Mouse (Mus musculus): Measurements from ENCODE around the gene Kcnq2. TPM values are rescaled to one million over a fixed set of nuclear protein-coding genes. Genes with fewer than 3 reads are reported as not detected.

Kcnq2 gene
- polyA plus RNA-seq, 1 experiment from 2014 or later, result not detected

DNA sequence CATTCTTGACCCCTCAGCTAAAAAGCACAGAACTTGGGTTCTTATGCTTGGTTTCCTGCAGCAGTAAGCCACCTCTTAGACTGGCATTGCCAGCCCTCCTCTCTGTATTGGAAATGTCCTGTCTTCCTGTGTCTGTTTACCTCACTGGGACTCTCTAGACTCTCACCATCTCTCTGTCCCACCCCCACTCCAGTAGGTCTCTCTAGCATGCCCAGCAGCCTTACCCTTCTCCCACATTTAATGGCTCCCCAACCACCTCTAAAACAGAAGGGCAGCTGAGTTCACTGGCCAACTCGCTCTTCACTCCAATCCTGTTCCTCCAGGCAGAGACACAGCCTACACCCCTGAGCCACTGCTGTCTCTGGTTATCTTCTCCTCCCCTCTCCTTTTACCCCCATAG lies 33.5 kb downstream of the Kcnq2 start:
- Histone ChIP-seq H3K27ac (no peak overlapping the region), H3K79me2 (ENCODE audit: inconsistent target) (no peaks in the 10 kb centered on the region), H3K4me3 (ENCODE audit: inconsistent target) (no peak overlapping the region), H3K36me3 (ENCODE audit: inconsistent target) (no peaks in the 10 kb centered on the region)
- 86% methylated on average over 1 of the region's 1 CpGs for WGBS (ENCODE audit: missing documents)

DNA sequence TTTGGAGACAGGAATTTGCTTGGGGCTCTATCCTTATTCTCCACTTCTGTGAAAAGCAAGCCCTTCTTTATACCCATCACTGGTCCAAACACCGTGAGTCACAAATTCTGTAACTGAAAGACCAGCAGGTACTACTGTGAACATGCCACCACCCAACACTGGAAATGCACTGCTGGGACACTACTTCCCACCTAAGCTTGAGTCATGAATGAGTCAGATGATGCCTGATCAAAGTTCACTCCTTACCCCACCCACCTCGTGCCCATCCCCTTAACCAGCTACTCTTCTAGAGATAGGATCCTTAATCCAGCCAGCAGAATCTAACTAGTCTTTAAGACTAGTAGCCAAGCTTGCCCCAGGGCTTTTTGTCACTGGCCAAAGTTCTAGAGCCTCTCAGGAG lies 35.0 kb downstream of the Kcnq2 start:
- no peaks in the 10 kb centered on the region for H3K36me3 ChIP-seq (ENCODE audit: inconsistent target)
- no peak overlapping the region for H3K27ac ChIP-seq
- no peak overlapping the region for H3K4me3 ChIP-seq (ENCODE audit: inconsistent target)
- 92% methylated on average over 2 of the region's 2 CpGs for WGBS (ENCODE audit: missing documents)
- H3K79me2 ChIP-seq (ENCODE audit: inconsistent target), result no peaks in the 10 kb centered on the region

DNA sequence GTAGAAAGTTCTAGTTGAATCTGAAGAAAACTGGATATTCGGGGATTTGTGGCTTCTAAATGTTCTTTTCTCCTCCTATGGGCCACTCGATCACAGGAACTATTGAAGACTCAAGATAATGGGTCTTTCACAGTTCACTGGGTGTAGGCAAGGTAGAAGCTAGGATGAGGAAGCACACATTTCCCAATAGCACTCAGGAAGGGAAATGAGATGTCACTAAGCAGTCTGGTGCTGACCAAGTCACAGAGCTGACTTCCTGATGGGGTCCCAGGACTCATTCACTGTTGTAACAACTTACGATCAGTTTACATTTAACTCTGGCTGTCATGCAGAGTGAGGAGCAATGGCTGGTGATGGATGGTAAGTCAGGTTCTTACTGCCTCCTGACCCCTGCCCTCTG lies 45.0 kb downstream of the Kcnq2 start:
- WGBS (ENCODE audit: missing documents), result 42% methylated on average over 3 of the region's 3 CpGs

GRCm38 (mm10) chr2:181084997-181085396 lies 50.1 kb downstream of the Kcnq2 start:
- Histone ChIP-seq H3K36me3 (ENCODE audit: inconsistent target) (no peaks in the 10 kb centered on the region), H3K4me3 (ENCODE audit: inconsistent target) (no peak overlapping the region), H3K27ac (no peak overlapping the region), H3K79me2 (ENCODE audit: inconsistent target) (no peaks in the 10 kb centered on the region)
- 82% methylated on average over 7 of the region's 8 CpGs for WGBS (ENCODE audit: missing documents)

More for the DNA sequence above, 45.0 kb downstream of the Kcnq2 start:
- H3K79me2 ChIP-seq (ENCODE audit: inconsistent target), result no peaks in the 10 kb centered on the region
- no peak overlapping the region for H3K27ac ChIP-seq
- H3K4me3 ChIP-seq (ENCODE audit: inconsistent target), result no peak overlapping the region
- H3K36me3 ChIP-seq (ENCODE audit: inconsistent target), result no peaks in the 10 kb centered on the region

GRCm38 (mm10) chr2:181083945-181084344 lies 51.2 kb downstream of the Kcnq2 start:
- H3K79me2 ChIP-seq (ENCODE audit: inconsistent target), result no peaks in the 10 kb centered on the region
- H3K27ac ChIP-seq, result no peak overlapping the region
- H3K4me3 ChIP-seq (ENCODE audit: inconsistent target), result no peak overlapping the region
- no peaks in the 10 kb centered on the region for H3K36me3 ChIP-seq (ENCODE audit: inconsistent target)
- 40% methylated on average over 4 of the region's 4 CpGs for WGBS (ENCODE audit: missing documents)

- Histone ChIP-seq H3K36me3 (ENCODE audit: inconsistent target) (no peaks in the 10 kb centered on the region), H3K27ac (no peak overlapping the region), H3K4me3 (ENCODE audit: inconsistent target) (no peak overlapping the region), H3K79me2 (ENCODE audit: inconsistent target) (no peaks in the 10 kb centered on the region)
- WGBS (ENCODE audit: missing documents), result 55% methylated on average over 5 of the region's 5 CpGs
Measured at GRCm38 (mm10) chr2:181080886-181081285, 54.2 kb downstream of the Kcnq2 start.

- H3K36me3 ChIP-seq (ENCODE audit: inconsistent target), result no peaks in the 10 kb centered on the region
- H3K27ac ChIP-seq, result no peak overlapping the region
- WGBS (ENCODE audit: missing documents), result 88% methylated on average over 2 of the region's 2 CpGs
- H3K79me2 ChIP-seq (ENCODE audit: inconsistent target), result no peaks in the 10 kb centered on the region
- H3K4me3 ChIP-seq (ENCODE audit: inconsistent target), result no peak overlapping the region
Measured at GRCm38 (mm10) chr2:181079518-181079917, 55.6 kb downstream of the Kcnq2 start.

GRCm38 (mm10) chr2:181078908-181079307 lies 56.2 kb downstream of the Kcnq2 start:
- H3K27ac ChIP-seq, result no peak overlapping the region
- H3K36me3 ChIP-seq (ENCODE audit: inconsistent target), result no peaks in the 10 kb centered on the region
- no peaks in the 10 kb centered on the region for H3K79me2 ChIP-seq (ENCODE audit: inconsistent target)
- WGBS (ENCODE audit: missing documents), result 91% methylated on average over 2 of the region's 2 CpGs
- H3K4me3 ChIP-seq (ENCODE audit: inconsistent target), result no peak overlapping the region

DNA sequence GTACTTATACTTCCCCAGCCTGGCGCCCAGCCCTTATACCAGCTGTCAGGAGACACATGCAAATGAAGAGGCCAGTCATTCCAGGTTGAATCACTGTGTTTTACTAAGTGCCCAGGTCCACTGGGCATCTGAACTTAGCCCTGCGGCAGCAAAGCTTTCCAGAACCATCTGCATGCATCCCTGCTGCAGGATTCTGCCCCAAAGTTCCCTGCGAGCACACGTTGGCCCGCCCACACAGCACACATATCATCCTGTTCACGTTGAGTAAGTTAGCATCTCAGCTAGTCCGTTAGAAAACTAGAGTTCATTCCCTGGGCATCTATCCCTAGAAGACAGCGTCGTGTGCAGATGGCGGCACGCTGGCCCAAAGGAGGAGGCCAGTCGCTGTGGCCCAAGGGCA lies 59.6 kb downstream of the Kcnq2 start:
- no peaks in the 10 kb centered on the region for H3K79me2 ChIP-seq (ENCODE audit: inconsistent target)
- WGBS (ENCODE audit: missing documents), result 90% methylated on average over 11 of the region's 12 CpGs
- H3K36me3 ChIP-seq (ENCODE audit: inconsistent target), result no peaks in the 10 kb centered on the region
- H3K4me3 ChIP-seq (ENCODE audit: inconsistent target), result no peak overlapping the region
- H3K27ac ChIP-seq, result no peak overlapping the region

GRCm38 (mm10) chr2:181072403-181072714 lies 62.7 kb downstream of the Kcnq2 start:
- 0% methylated on average over 1 of the region's 1 CpGs for WGBS (ENCODE audit: missing documents)
- Histone ChIP-seq H3K4me3 (ENCODE audit: inconsistent target) (no peak overlapping the region), H3K27ac (no peak overlapping the region), H3K36me3 (ENCODE audit: inconsistent target) (no peaks in the 10 kb centered on the region), H3K79me2 (ENCODE audit: inconsistent target) (no peaks in the 10 kb centered on the region)

DNA sequence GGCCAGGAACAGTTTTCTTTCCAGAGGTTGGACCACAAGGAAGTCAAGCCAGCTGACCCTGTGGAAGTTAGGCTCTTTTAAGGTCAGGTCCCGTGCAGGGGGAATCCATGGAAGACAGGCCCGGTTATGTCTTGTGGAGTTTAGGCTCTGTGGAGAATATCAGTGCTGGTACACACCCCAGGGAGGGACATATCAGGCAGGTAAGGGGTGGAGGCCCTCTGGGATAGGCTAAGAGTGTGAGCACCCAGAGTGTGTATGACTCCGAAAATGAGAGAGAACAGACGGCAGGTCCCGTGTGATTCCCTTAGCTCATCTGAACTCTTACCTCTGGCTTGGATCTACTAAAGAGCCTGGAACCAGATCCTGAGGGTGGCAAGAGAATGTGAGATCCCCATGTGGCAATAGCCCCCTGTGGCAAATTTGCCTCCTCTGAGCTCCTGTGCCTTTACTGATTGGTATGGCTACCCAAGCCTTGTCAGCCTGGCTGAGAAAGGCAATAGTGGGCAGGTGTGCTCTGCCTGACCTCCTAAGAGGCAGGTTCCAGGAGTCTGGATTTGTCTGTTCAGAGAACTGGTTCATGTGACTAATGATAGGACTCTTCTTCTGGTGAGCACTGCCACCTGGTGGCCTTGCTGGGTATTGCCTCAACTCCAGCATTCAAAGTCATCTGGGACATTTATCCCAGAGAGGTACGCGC lies 63.2 kb downstream of the Kcnq2 start:
- Histone ChIP-seq H3K36me3 (ENCODE audit: inconsistent target) (no peaks in the 10 kb centered on the region), H3K27ac (no peak overlapping the region), H3K4me3 (ENCODE audit: inconsistent target) (no peak overlapping the region), H3K79me2 (ENCODE audit: inconsistent target) (no peaks in the 10 kb centered on the region)
- 61% methylated on average over 7 of the region's 7 CpGs for WGBS (ENCODE audit: missing documents)

DNA sequence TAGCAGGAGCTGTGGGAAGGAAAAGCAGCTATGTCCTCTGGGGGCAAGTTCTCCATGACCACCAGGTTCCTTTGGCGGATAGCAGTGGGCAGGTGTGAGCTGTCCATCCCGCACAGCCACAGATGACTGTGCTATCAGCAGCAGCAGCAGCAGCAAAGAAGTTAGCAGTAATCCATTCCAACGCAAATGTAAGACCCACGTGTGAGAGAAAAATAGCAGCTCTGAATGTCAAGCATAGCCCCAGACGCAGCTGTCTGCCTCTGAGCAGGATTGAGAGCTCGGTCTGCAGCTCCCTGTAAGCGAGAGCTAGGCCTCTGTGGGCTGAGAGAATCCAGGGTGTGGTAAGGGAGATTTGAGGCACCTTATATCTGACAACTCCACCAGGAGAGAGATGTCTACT lies 65.0 kb downstream of the Kcnq2 start:
- no peak overlapping the region for H3K4me3 ChIP-seq (ENCODE audit: inconsistent target)
- no peaks in the 10 kb centered on the region for H3K79me2 ChIP-seq (ENCODE audit: inconsistent target)
- H3K36me3 ChIP-seq (ENCODE audit: inconsistent target), result no peaks in the 10 kb centered on the region
- H3K27ac ChIP-seq, result no peak overlapping the region
- 73% methylated on average over 7 of the region's 7 CpGs for WGBS (ENCODE audit: missing documents)

DNA sequence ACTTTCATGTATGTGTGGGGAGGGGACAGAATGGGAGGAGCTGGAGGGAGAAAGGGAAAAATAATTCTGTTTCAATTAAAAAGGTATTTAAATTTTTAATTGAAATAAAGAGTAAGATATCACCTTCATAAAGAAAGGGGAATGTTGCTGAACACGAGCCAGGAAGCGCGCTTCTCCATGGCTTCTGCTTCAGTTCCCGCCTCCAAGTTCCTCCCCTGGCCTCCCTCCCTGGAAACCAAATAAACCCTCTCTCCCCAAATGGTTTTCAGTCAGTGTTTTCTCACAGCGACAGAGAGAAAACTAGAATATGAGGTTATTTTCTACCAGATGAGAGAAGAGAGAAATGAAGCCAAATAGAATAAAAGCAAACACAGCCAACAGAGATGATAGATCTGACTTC lies 66.6 kb downstream of the Kcnq2 start:
- H3K79me2 ChIP-seq (ENCODE audit: inconsistent target), result no peaks in the 10 kb centered on the region
- no peak overlapping the region for H3K4me3 ChIP-seq (ENCODE audit: inconsistent target)
- H3K27ac ChIP-seq, result no peak overlapping the region
- no peaks in the 10 kb centered on the region for H3K36me3 ChIP-seq (ENCODE audit: inconsistent target)
- 71% methylated on average over 3 of the region's 5 CpGs for WGBS (ENCODE audit: missing documents)

DNA sequence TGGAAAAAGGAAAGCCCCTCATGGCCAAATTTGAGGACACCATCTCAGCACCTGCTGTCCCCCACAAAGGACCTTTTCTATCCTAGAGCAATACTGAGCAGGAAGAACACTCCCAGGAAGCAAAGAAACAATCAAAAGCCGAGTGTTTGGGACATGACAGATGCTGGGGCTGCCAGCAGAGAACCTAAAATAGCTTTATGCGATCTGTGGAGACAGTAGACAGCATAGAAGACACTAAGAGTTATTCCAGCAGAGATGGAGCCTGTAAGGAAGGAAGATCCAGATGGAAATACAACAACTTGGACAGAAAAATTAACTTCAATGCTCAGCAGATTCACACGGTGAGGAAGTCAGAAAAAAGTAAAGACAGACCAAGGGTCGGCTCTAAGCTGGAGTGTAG lies 69.3 kb downstream of the Kcnq2 start:
- no peaks in the 10 kb centered on the region for H3K36me3 ChIP-seq (ENCODE audit: inconsistent target)
- no peak overlapping the region for H3K27ac ChIP-seq
- no peaks in the 10 kb centered on the region for H3K79me2 ChIP-seq (ENCODE audit: inconsistent target)
- WGBS (ENCODE audit: missing documents), result 43% methylated on average over 4 of the region's 4 CpGs
- no peak overlapping the region for H3K4me3 ChIP-seq (ENCODE audit: inconsistent target)

DNA sequence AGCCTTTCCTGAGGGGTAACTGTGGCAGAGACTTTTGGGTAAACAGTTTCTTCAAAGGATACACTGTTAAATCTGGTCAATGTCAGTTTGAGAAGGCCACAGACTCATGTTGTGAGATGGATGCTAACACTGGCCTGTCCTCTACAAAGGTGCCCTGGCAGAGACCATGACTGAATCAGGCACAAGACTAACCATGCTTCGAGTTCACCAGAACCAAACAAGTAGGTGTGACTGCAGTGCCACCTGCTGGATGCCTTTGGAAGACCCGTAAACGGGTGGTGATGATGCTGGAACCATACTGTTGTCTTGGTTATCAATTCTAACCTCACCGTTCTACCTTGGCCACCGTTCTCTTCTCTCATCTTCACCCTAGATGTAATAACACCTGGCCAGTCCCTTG lies 75.0 kb downstream of the Kcnq2 start:
- no peaks in the 10 kb centered on the region for H3K79me2 ChIP-seq (ENCODE audit: inconsistent target)

DNA sequence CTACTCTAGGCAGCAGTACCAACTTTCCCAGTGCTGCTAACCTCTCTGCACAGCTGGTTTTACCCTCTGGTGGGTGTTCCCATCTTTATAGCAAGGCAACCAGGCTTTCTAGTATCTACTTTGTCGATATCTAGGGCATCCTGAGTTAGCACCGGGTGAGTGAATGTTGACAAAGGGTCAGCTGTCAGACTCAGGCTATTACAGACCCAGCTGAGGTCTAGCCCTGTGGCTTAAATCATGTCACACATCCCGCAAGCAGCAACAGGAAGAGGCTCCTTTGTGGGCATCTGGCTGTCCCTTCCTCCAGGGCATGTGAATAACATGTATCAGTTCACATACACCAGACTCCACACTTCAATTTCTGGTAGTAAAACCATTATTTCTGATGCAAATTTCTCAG lies 76.9 kb downstream of the Kcnq2 start:
- H3K36me3 ChIP-seq (ENCODE audit: inconsistent target), result no peaks in the 10 kb centered on the region
- H3K4me3 ChIP-seq (ENCODE audit: inconsistent target), result no peak overlapping the region
- H3K27ac ChIP-seq, result no peak overlapping the region
- WGBS (ENCODE audit: missing documents), result 37% methylated on average over 3 of the region's 3 CpGs
- no peaks in the 10 kb centered on the region for H3K79me2 ChIP-seq (ENCODE audit: inconsistent target)

More for the DNA sequence above, 75.0 kb downstream of the Kcnq2 start:
- Histone ChIP-seq H3K4me3 (ENCODE audit: inconsistent target) (no peak overlapping the region), H3K36me3 (ENCODE audit: inconsistent target) (no peaks in the 10 kb centered on the region), H3K27ac (no peak overlapping the region)
- WGBS (ENCODE audit: missing documents), result 17% methylated on average over 5 of the region's 5 CpGs
